Mouse (Mus musculus) ES-E14 (cell line): ENCODE measurements around the gene Sema6d. TPM values are rescaled to one million over a fixed set of nuclear protein-coding genes. Genes with fewer than 3 reads are reported as not detected.

ENCODE experiments used
- DNase-seq: peaks from one replicate; pipeline ENCODE4 v3.0.0-alpha.2; 2013; ENCODE audit warnings: low read depth, low spot score
- H3K27ac ChIP-seq: 2 replicates; pipeline ENCODE4 v1.5.1; 2012; ENCODE audit warnings: low read depth, mild to moderate bottlenecking, low read length, moderate library complexity, mixed read lengths; ENCODE audit not compliant: poor library complexity, insufficient read depth, severe bottlenecking
- H3K36me3 ChIP-seq: 2 replicates; pipeline ENCODE4 v1.6.1; 2012; ENCODE audit warnings: mild to moderate bottlenecking, low read length, moderate library complexity, mixed read lengths; ENCODE audit not compliant: control insufficient read depth, poor library complexity, insufficient read depth, severe bottlenecking
- H3K4me1 ChIP-seq, 2 experiments: fragments of 150-350 bp in 1 of 2; sonication (generic) in 1 of 2; 2 replicates each; pipeline ENCODE4 v1.6.1; 2012; ENCODE audit warnings: low read length in 2 of 2, mild to moderate bottlenecking in 1 of 2, mixed read lengths in 1 of 2; ENCODE audit not compliant: control insufficient read depth in 2 of 2, insufficient read depth in 2 of 2, poor library complexity in 1 of 2
- H3K4me3 ChIP-seq, 2 experiments: fragments of 150-350 bp in 1 of 2; sonication (generic) in 1 of 2; 2 replicates each; pipeline ENCODE4 v1.5.1; 2012; ENCODE audit warnings: low read length in 2 of 2, low read depth in 1 of 2, mild to moderate bottlenecking in 1 of 2, mixed read lengths in 1 of 2; ENCODE audit not compliant: insufficient read depth in 1 of 2, poor library complexity in 1 of 2, severe bottlenecking in 1 of 2
- H3K9ac ChIP-seq: 2 replicates; pipeline ENCODE4 v1.6.1; 2012; ENCODE audit warnings: low read depth, mild to moderate bottlenecking, low read length, mixed read lengths; ENCODE audit not compliant: poor library complexity, insufficient read depth, severe bottlenecking
- H3K9me3 ChIP-seq: fragments of 150-350 bp; sonication (generic); 2 replicates; pipeline ENCODE4 v1.6.1; 2012; ENCODE audit warnings: low read depth, mild to moderate bottlenecking, low read length; ENCODE audit not compliant: control insufficient read depth, insufficient read depth
- CHD2 ChIP-seq: IDR thresholded peaks from 2 replicates; pipeline ENCODE4 v1.6.1; 2014; ENCODE audit warnings: mild to moderate bottlenecking, low read depth, low read length, inconsistent platforms
- HCFC1 ChIP-seq: IDR thresholded peaks from 2 replicates; pipeline ENCODE4 v1.6.1; 2012; ENCODE audit warnings: low read length, inconsistent platforms, borderline replicate concordance; ENCODE audit not compliant: insufficient read depth
- MAFK ChIP-seq: IDR thresholded peaks from 2 replicates; pipeline ENCODE4 v1.6.1; 2014; ENCODE audit warnings: mild to moderate bottlenecking, low read depth, low read length, inconsistent platforms; ENCODE audit not compliant: insufficient read depth
- ZC3H11A ChIP-seq: IDR thresholded peaks from 2 replicates; pipeline ENCODE4 v1.6.1; 2012; ENCODE audit warnings: low read depth, mild to moderate bottlenecking, inconsistent platforms, low read length, borderline replicate concordance
- ZNF384 ChIP-seq: IDR thresholded peaks from 2 replicates; pipeline ENCODE4 v1.6.1; 2012; ENCODE audit warnings: low read depth, low read length, inconsistent platforms
- in situ Hi-C, 2 experiments: fragments of 600-800 bp; cut with MboI; formaldehyde crosslinking; loops; one replicate each; pipeline ENCODE4 v1.15.1; 2025; ENCODE audit warnings: low sequenced_read_pairs in 2 of 2, inconsistent platforms in 1 of 2; ENCODE audit not compliant: unreplicated experiment in 2 of 2
- total RNA-seq: library from RNA; depleted of rRNA; stranded (reverse); fragments of 300-350 nt; gene quantifications from 2 replicates; pipeline ENCODE4 v1.2.3, GENCODE M21; 2012

Gene Sema6d
- total RNA-seq, 1 experiment = 0.54 TPM

GRCm38 (mm10) chr2:124298351-124298750, 208.6 kb downstream of the Sema6d start:
- DNase-seq = no peak
- Histone ChIP-seq H3K4me1 (no peaks in the 10 kb centered on the region), H3K27ac (no peak overlapping the region), H3K9ac (no peak overlapping the region), H3K9me3 (no peaks in the 10 kb centered on the region), H3K36me3 (no peaks in the 10 kb centered on the region), H3K4me3 (no peak overlapping the region)
- in situ Hi-C loops = no loop called here
- no peak for TF ChIP-seq CHD2
- no peak for TF ChIP-seq MAFK
- no peak for TF ChIP-seq ZC3H11A
- TF ChIP-seq HCFC1 = no peak
- TF ChIP-seq ZNF384 = no peak

- Histone ChIP-seq H3K27ac (no peak overlapping the region), H3K9ac (no peak overlapping the region), H3K4me1 (no peaks in the 10 kb centered on the region), H3K9me3 (no peaks in the 10 kb centered on the region), H3K4me3 (no peak overlapping the region), H3K36me3 (no peaks in the 10 kb centered on the region)
- in situ Hi-C loops = no loop called here
- no peak for DNase-seq
- TF ChIP-seq MAFK (no peak), ZC3H11A (no peak), ZNF384 (no peak), CHD2 (no peak), HCFC1 (no peak)
Measured at GRCm38 (mm10) chr2:124298872-124299271, 209.1 kb downstream of the Sema6d start.

- no peak for TF ChIP-seq HCFC1
- TF ChIP-seq ZNF384 = no peak
- TF ChIP-seq ZC3H11A = no peak
- no peak for TF ChIP-seq CHD2
- TF ChIP-seq MAFK = no peak
- Histone ChIP-seq H3K27ac (no peak overlapping the region), H3K9ac (no peak overlapping the region), H3K4me1 (no peaks in the 10 kb centered on the region), H3K36me3 (no peaks in the 10 kb centered on the region), H3K9me3 (no peaks in the 10 kb centered on the region), H3K4me3 (no peak overlapping the region)
- in situ Hi-C loops = no loop called here
- DNase-seq = no peak
Measured at GRCm38 (mm10) chr2:124308605-124309004, 218.8 kb downstream of the Sema6d start.

- no peaks in the 10 kb centered on the region for H3K9me3 ChIP-seq
- TF ChIP-seq HCFC1 (no peak), ZNF384 (no peak), MAFK (no peak), CHD2 (no peak), ZC3H11A (no peak)
- in situ Hi-C loops = no loop called here
Measured at GRCm38 (mm10) chr2:124309361-124310128, 219.8 kb downstream of the Sema6d start.

More at GRCm38 (mm10) chr2:124309361-124310128, 219.8 kb downstream of the Sema6d start:
- Histone ChIP-seq H3K36me3 (no peaks in the 10 kb centered on the region), H3K27ac (no peak overlapping the region), H3K4me1 (no peaks in the 10 kb centered on the region), H3K4me3 (no peak overlapping the region), H3K9ac (no peak overlapping the region)
- DNase-seq = no peak
